ENCODE assay signal across 27 mouse cellular contexts in genomic region chr15:83541647-83542287, GRCm38 (mm10). TPM values are rescaled to one million over a fixed set of nuclear protein-coding genes. Genes with fewer than 3 reads are reported as not detected.
DNase-seq lines count a peak whose midpoint lies in the region; ATAC-seq and TF ChIP-seq lines count a peak whose summit lies in the region.
"Had no signal": no experiment of that assay in that cellular context is flagged by ENCODE, and none has a peak within 500 bp of the region (broad histone marks: within the 10 kb centered on the region; RNA-seq: fewer than 3 reads in every experiment).

No protein-coding gene starts in this region.

- H3ac ChIP-seq in C2C12 (ENCODE audit: control insufficient read depth, insufficient read length, low read depth) = no peak overlapping the region

- H3K4me2 ChIP-seq in stomach, postnatal 0 days (replicated peaks; ENCODE audit: low read depth) = no peak overlapping the region
- H3K4me2 ChIP-seq: embryonic facial prominence, embryonic 13.5 days; heart, embryonic 15.5 days; hindbrain, embryonic 12.5 days; kidney, embryonic 15.5 days; limb, embryonic 12.5 days; liver, embryonic 15.5 days; midbrain, embryonic 12.5 days had no signal

- H3K9ac ChIP-seq in stomach, postnatal 0 days (ENCODE audit: low read length) = no peak overlapping the region
- H3K9ac ChIP-seq: embryonic facial prominence, embryonic 13.5 days; heart, embryonic 15.5 days; hindbrain, embryonic 12.5 days; kidney, embryonic 15.5 days; limb, embryonic 12.5 days; liver, embryonic 15.5 days; midbrain, embryonic 12.5 days had no signal

- H3K27me3 ChIP-seq in C2C12 (ENCODE audit: control insufficient read depth, insufficient read depth, insufficient read length) = no peaks in the 10 kb centered on the region
- no peaks in the 10 kb centered on the region for H3K27me3 ChIP-seq in stomach, postnatal 0 days (ENCODE audit: control insufficient read depth, insufficient read depth, low read length)
- H3K27me3 ChIP-seq: embryonic facial prominence, embryonic 13.5 days; heart, embryonic 15.5 days; hindbrain, embryonic 12.5 days; kidney, embryonic 15.5 days; limb, embryonic 12.5 days; liver, embryonic 15.5 days; midbrain, embryonic 12.5 days had no signal

- peak; percentile 21 for DNase-seq in lung, postnatal 10 days
- DNase-seq in lung, postnatal 25 days (ENCODE audit: low spot score) = no peak
- peak; percentile 64 for DNase-seq in NIH3T3 (ENCODE audit: low read depth)
- no peak for DNase-seq in stomach, postnatal 0 days (ENCODE audit: low spot score)
- no peak for DNase-seq in right cerebral cortex, adult 18-20 months
- DNase-seq: adrenal gland, postnatal 36 days; cerebellum, adult 18-20 months; cerebellum, postnatal 10 days; gastrocnemius, postnatal 10 days; heart, postnatal 36 days; kidney, adult 11 months; kidney, postnatal 25 days; right cerebral cortex, postnatal 14 days; thymus, adult 2 months; thymus, postnatal 36 days had no signal

- ATAC-seq in stomach, postnatal 0 days (ENCODE audit: low FRiP score, low TSS enrichment) = peak; percentile 49; the same call in 1 of the 2 replicates
- ATAC-seq: forebrain, embryonic 16.5 days had no signal

- no peak for TF ChIP-seq CTCF in C2C12 (IDR thresholded peaks at IDR 0.05; ENCODE audit: control insufficient read depth, insufficient read depth, insufficient read length)
- no peak for TF ChIP-seq CTCF in stomach, postnatal 0 days (IDR thresholded peaks at IDR 0.05; ENCODE audit: low read depth)

- H3K9me3 ChIP-seq in stomach, postnatal 0 days (ENCODE audit: control insufficient read depth, low read length) = no peaks in the 10 kb centered on the region
- H3K9me3 ChIP-seq: embryonic facial prominence, embryonic 13.5 days; forebrain, embryonic 10.5 days; G1E; heart, embryonic 15.5 days; hindbrain, embryonic 12.5 days; kidney, embryonic 15.5 days; limb, embryonic 12.5 days; liver, embryonic 15.5 days; midbrain, embryonic 12.5 days had no signal

- 62% methylated on average over 9 of the region's 9 CpGs for WGBS in stomach, postnatal 0 days

- no peak for TF ChIP-seq EP300 in stomach, postnatal 0 days (optimal IDR thresholded peaks at IDR 0.05)

- peaks cover 5% of the 10 kb centered on the region for H3K36me3 ChIP-seq in C2C12 (ENCODE audit: control insufficient read depth, insufficient read depth)
- peaks cover 4% of the 10 kb centered on the region; the same call in 1 of the 2 replicates for H3K36me3 ChIP-seq in stomach, postnatal 0 days (ENCODE audit: control insufficient read depth, insufficient read depth, low read length)

- no peak overlapping the region for H3K27ac ChIP-seq in stomach, postnatal 0 days (replicated peaks)
- H3K27ac ChIP-seq: embryonic facial prominence, embryonic 13.5 days; forebrain, embryonic 10.5 days; hindbrain, embryonic 12.5 days; kidney, embryonic 15.5 days; left cerebral cortex, adult 2 months; limb, embryonic 12.5 days; liver, embryonic 15.5 days; midbrain, embryonic 12.5 days had no signal

- H3K79me2 ChIP-seq in C2C12 (ENCODE audit: control insufficient read depth, insufficient read depth) = no peaks in the 10 kb centered on the region

- no peaks in the 10 kb centered on the region for H3K79me3 ChIP-seq in C2C12 (ENCODE audit: low read depth)

- no peak overlapping the region for H3K4me3 ChIP-seq in C2C12 (ENCODE audit: insufficient read depth, poor library complexity, severe bottlenecking)
- H3K4me3 ChIP-seq in stomach, postnatal 0 days (ENCODE audit: low read depth, low read length) = no peak overlapping the region
- H3K4me3 ChIP-seq: embryonic facial prominence, embryonic 13.5 days; forebrain, embryonic 10.5 days; heart, embryonic 15.5 days; hindbrain, embryonic 12.5 days; kidney, embryonic 15.5 days; left cerebral cortex, adult 2 months; limb, embryonic 12.5 days; liver, embryonic 15.5 days; midbrain, embryonic 12.5 days had no signal

- H3K4me1 ChIP-seq in stomach, postnatal 0 days (replicated peaks; ENCODE audit: control insufficient read depth, insufficient read depth) = no peaks in the 10 kb centered on the region
- H3K4me1 ChIP-seq: embryonic facial prominence, embryonic 13.5 days; forebrain, embryonic 10.5 days; hindbrain, embryonic 12.5 days; limb, embryonic 12.5 days; liver, embryonic 15.5 days; midbrain, embryonic 12.5 days had no signal

TF ChIP-seq in C2C12, 6 proteins besides CTCF, POLR2A, EP300 and RAD21:
- TF ChIP-seq MYOG (IDR thresholded peaks at IDR 0.05; ENCODE audit: control insufficient read depth, extremely low read depth, insufficient read length) (no peak), MYOD1 (IDR thresholded peaks at IDR 0.05; ENCODE audit: control insufficient read depth, insufficient read length, low read depth) (peak; percentile 54)
TF ChIP-seq in C2C12: peak in this region for 1.

RNA-seq across cellular contexts. Expression of gene Bik, which starts 15.1 kb away (rescaled TPM):
- polyA plus RNA-seq in C2C12 (2012; fragmentation: generic; extraction: Trizol) = 0.91 TPM
- polyA plus RNA-seq in stomach, postnatal 0 days (2015; fragmentation: Nextera tagmentation; extraction: Ambion mirVana) = 4.2 and 5.2 TPM in 2 replicates
- polyA plus RNA-seq: G1E had no signal

RNA-seq across cellular contexts. Expression of gene Tspo, which starts 21.6 kb away (rescaled TPM):
- 693 TPM for polyA plus RNA-seq in C2C12 (2012; fragmentation: generic; extraction: Trizol)
- 277 and 284 TPM in 2 replicates for polyA plus RNA-seq in stomach, postnatal 0 days (2015; fragmentation: Nextera tagmentation; extraction: Ambion mirVana)

RNA-seq across cellular contexts. Expression of gene Mcat, which starts 21.8 kb away (rescaled TPM):
- 42.4 TPM for polyA plus RNA-seq in C2C12 (2012; fragmentation: generic; extraction: Trizol)
- polyA plus RNA-seq in stomach, postnatal 0 days (2015; fragmentation: Nextera tagmentation; extraction: Ambion mirVana) = 24.9 and 25.5 TPM in 2 replicates

RNA-seq across cellular contexts. Expression of gene Ttll1, which starts 31.1 kb away (rescaled TPM):
- 28.5 TPM for polyA plus RNA-seq in C2C12 (2012; fragmentation: generic; extraction: Trizol)
- polyA plus RNA-seq in stomach, postnatal 0 days (2015; fragmentation: Nextera tagmentation; extraction: Ambion mirVana) = 10.2 and 11.4 TPM in 2 replicates

RNA-seq across cellular contexts. Expression of gene Ttll12, which starts 53.2 kb away (rescaled TPM):
- polyA plus RNA-seq in C2C12 (2012; fragmentation: generic; extraction: Trizol) = 84.8 TPM
- polyA plus RNA-seq in stomach, postnatal 0 days (2015; fragmentation: Nextera tagmentation; extraction: Ambion mirVana) = 17.3 and 17.6 TPM in 2 replicates

Comparison
In these comparisons a context has a peak if more than half of its experiments do, and no peak if none do; other contexts are left out.
1. DNase-seq: peak in lung, postnatal 10 days (single experiment) and NIH3T3 (single experiment); none in lung, postnatal 25 days (single experiment), stomach, postnatal 0 days (single experiment) and right cerebral cortex, adult 18-20 months (single experiment).